Mouse (Mus musculus) cerebellum, postnatal 36 days (tissue): ENCODE results near the gene Pik3r3.

Experiments
- DNase-seq, 2 experiments: peaks; one replicate each; pipeline ENCODE4 v3.0.0; 2021 to 2022; ENCODE audit warnings: mixed read lengths in 2 of 2

Pik3r3 gene

GRCm38 (mm10) chr4:116220071-116220650 is 1.3 kb upstream of the Pik3r3 start:
- DNase-seq: no peak

GRCm38 (mm10) chr4:116220780-116221139 is 658 bp upstream of the Pik3r3 start:
- DNase-seq: peak; percentile 85 to 87

- peak; percentile 24 to 52 for DNase-seq
Measured at GRCm38 (mm10) chr4:116221996-116222842, 801 bp downstream of the Pik3r3 start.

GRCm38 (mm10) chr4:116222843-116223119 is 1.4 kb downstream of the Pik3r3 start:
- DNase-seq: no peak

GRCm38 (mm10) chr4:116243377-116243776 is 22.0 kb downstream of the Pik3r3 start:
- DNase-seq: no peak

- DNase-seq: no peak
Measured at GRCm38 (mm10) chr4:116244240-116244639, 22.8 kb downstream of the Pik3r3 start.

- DNase-seq: peak; percentile 33 to 37
Measured at GRCm38 (mm10) chr4:116245926-116246325, 24.5 kb downstream of the Pik3r3 start.

GRCm38 (mm10) chr4:116249986-116250385 is 28.6 kb downstream of the Pik3r3 start:
- no peak for DNase-seq

GRCm38 (mm10) chr4:116268220-116268619 is 46.8 kb downstream of the Pik3r3 start:
- DNase-seq: no peak

GRCm38 (mm10) chr4:116282211-116282610 is 60.8 kb downstream of the Pik3r3 start:
- DNase-seq: peak in 1 of 2 experiments; percentile 33

- DNase-seq: peak; percentile 64 to 74
Measured at GRCm38 (mm10) chr4:116291561-116291960, 70.1 kb downstream of the Pik3r3 start.

- DNase-seq: no peak
Measured at GRCm38 (mm10) chr4:116293296-116293695, 71.9 kb downstream of the Pik3r3 start.

GRCm38 (mm10) chr4:116300878-116301355 is 79.5 kb downstream of the Pik3r3 start:
- DNase-seq: no peak

GRCm38 (mm10) chr4:116304551-116304950 is 83.1 kb downstream of the Pik3r3 start:
- no peak for DNase-seq

GRCm38 (mm10) chr4:116317575-116317974 is 96.2 kb downstream of the Pik3r3 start:
- DNase-seq: no peak

- no peak for DNase-seq
Measured at GRCm38 (mm10) chr4:116322127-116322526, 100.7 kb downstream of the Pik3r3 start.

- DNase-seq: no peak
Measured at GRCm38 (mm10) chr4:116329256-116329655, 107.8 kb downstream of the Pik3r3 start.

- no peak for DNase-seq
Measured at GRCm38 (mm10) chr4:116336294-116336693, 114.9 kb downstream of the Pik3r3 start.

GRCm38 (mm10) chr4:116342119-116342518 is 120.7 kb downstream of the Pik3r3 start:
- DNase-seq: peak; percentile 57 to 70

GRCm38 (mm10) chr4:116352496-116352895 is 131.1 kb downstream of the Pik3r3 start:
- no peak for DNase-seq
